Mouse (Mus musculus): ENCODE measurements at regions not wholly inside any gene's neighbourhood (a gene's known extent, or its start where the extent isn't known, plus 50 kb on each side); places are given as distances from the start of the nearest gene placed in this dataset.

GRCm38 (mm10) chr2:148507523-148507922, 64.2 kb upstream of the Cd93 start:
- DNase-seq (ENCODE audit: low spot score in 2 of 2), result no peak

- DNase-seq (ENCODE audit: low spot score in 2 of 2), result no peak
Measured at GRCm38 (mm10) chr2:148506966-148507365, 63.6 kb upstream of the Cd93 start.

- no peak for DNase-seq (ENCODE audit: low spot score in 2 of 2)
Measured at GRCm38 (mm10) chr2:148505651-148506050, 62.3 kb upstream of the Cd93 start.

- DNase-seq (ENCODE audit: low spot score in 2 of 2), result no peak
Measured at GRCm38 (mm10) chr2:148503143-148503854, 59.9 kb upstream of the Cd93 start.

- DNase-seq (ENCODE audit: low spot score in 2 of 2), result no peak
Measured at GRCm38 (mm10) chr2:148502321-148502720, 59.0 kb upstream of the Cd93 start.

GRCm38 (mm10) chr2:148500235-148500936, 57.0 kb upstream of the Cd93 start:
- no peak for DNase-seq (ENCODE audit: low spot score in 2 of 2)

GRCm38 (mm10) chr2:148497452-148498302, 54.3 kb upstream of the Cd93 start:
- DNase-seq (ENCODE audit: low spot score in 2 of 2), result no peak

GRCm38 (mm10) chr2:148496151-148497040, 53.0 kb upstream of the Cd93 start:
- DNase-seq (ENCODE audit: low spot score in 2 of 2), result no peak

- no peak for DNase-seq (ENCODE audit: low spot score in 2 of 2)
Measured at GRCm38 (mm10) chr2:148495485-148495884, 52.1 kb upstream of the Cd93 start.

- DNase-seq (ENCODE audit: low spot score in 2 of 2), result no peak
Measured at GRCm38 (mm10) chr2:148493281-148493680, 49.9 kb upstream of the Cd93 start.

Data from adrenal gland, postnatal 4 days (tissue).